ENCODE assay signal across 12 mouse cellular contexts in genomic region chr14:76033221-76033637, GRCm38 (mm10). TPM values are rescaled to one million over a fixed set of nuclear protein-coding genes. Genes with fewer than 3 reads are reported as not detected.
DNase-seq lines count a peak whose midpoint lies in the region; ATAC-seq and TF ChIP-seq lines count a peak whose summit lies in the region.
"Had no signal": no experiment of that assay in that cellular context is flagged by ENCODE, and none has a peak within 500 bp of the region (broad histone marks: within the 10 kb centered on the region; RNA-seq: fewer than 3 reads in every experiment).

No protein-coding gene starts in this region.

- H3K9ac ChIP-seq in forebrain, embryonic 13.5 days = 0 out of 2 replicates have a peak overlapping the region, but pooled peaks have one; percentile 14
- no peak overlapping the region for H3K9ac ChIP-seq in neural tube, embryonic 12.5 days
- H3K9ac ChIP-seq in lung, postnatal 0 days (replicated peaks; ENCODE audit: low read depth) = no peak overlapping the region
- H3K9ac ChIP-seq: heart, embryonic 13.5 days; lung, embryonic 15.5 days had no signal

- no peak overlapping the region for H3K4me3 ChIP-seq in forebrain, embryonic 13.5 days
- H3K4me3 ChIP-seq in limb, embryonic 10.5 days = peak overlapping the region; percentile 27
- H3K4me3 ChIP-seq in neural tube, embryonic 12.5 days = no peak overlapping the region
- H3K4me3 ChIP-seq in lung, postnatal 0 days (ENCODE audit: low read depth, low read length) = no peak overlapping the region
- H3K4me3 ChIP-seq: heart, embryonic 13.5 days; lung, embryonic 15.5 days had no signal

- no peak for TF ChIP-seq EP300 in lung, postnatal 0 days (IDR thresholded peaks at IDR 0.05)

- peaks cover 50% of the 10 kb centered on the region for H3K4me1 ChIP-seq in forebrain, embryonic 13.5 days
- peaks cover 38% of the 10 kb centered on the region for H3K4me1 ChIP-seq in limb, embryonic 10.5 days
- peaks cover 28% of the 10 kb centered on the region for H3K4me1 ChIP-seq in neural tube, embryonic 12.5 days
- no peaks in the 10 kb centered on the region for H3K4me1 ChIP-seq in lung, postnatal 0 days (ENCODE audit: insufficient read depth, low read depth, low read length)
- H3K4me1 ChIP-seq: lung, embryonic 15.5 days had no signal

- DNase-seq in embryo, embryonic 10.5 days (ENCODE audit: low spot score) = peak; percentile 80
- peak; percentile 44 for DNase-seq in limb, embryonic 10.5 days (ENCODE audit: low spot score)
- DNase-seq in thymus, postnatal 0 days (ENCODE audit: low spot score) = no peak
- DNase-seq in kidney, postnatal 4 days = no peak
- no peak for DNase-seq in lung, postnatal 0 days (ENCODE audit: low spot score)
- DNase-seq in left cerebral cortex, adult 8-10 months (ENCODE audit: low spot score in 2 of 2) = no peak
- DNase-seq: kidney, adult 2 months; thymus, postnatal 36 days had no signal

- peak; percentile 84 for ATAC-seq in forebrain, embryonic 13.5 days
- peak; percentile 63; the same call in 1 of the 2 replicates for ATAC-seq in neural tube, embryonic 12.5 days (ENCODE audit: low FRiP score, low read depth)
- no peak for ATAC-seq in lung, postnatal 0 days

- no peaks in the 10 kb centered on the region for H3K27me3 ChIP-seq in forebrain, embryonic 13.5 days
- H3K27me3 ChIP-seq in limb, embryonic 10.5 days (ENCODE audit: low read depth, poor library complexity, severe bottlenecking) = no peaks in the 10 kb centered on the region
- H3K27me3 ChIP-seq in neural tube, embryonic 12.5 days (replicated peaks) = no peaks in the 10 kb centered on the region
- H3K27me3 ChIP-seq in lung, postnatal 0 days (replicated peaks; ENCODE audit: insufficient read depth, low read length) = no peaks in the 10 kb centered on the region
- H3K27me3 ChIP-seq: heart, embryonic 13.5 days; lung, embryonic 15.5 days had no signal

- no peak for TF ChIP-seq CTCF in lung, postnatal 0 days (IDR thresholded peaks at IDR 0.05)

- H3K9me3 ChIP-seq in forebrain, embryonic 13.5 days (replicated peaks) = no peaks in the 10 kb centered on the region
- no peaks in the 10 kb centered on the region for H3K9me3 ChIP-seq in limb, embryonic 10.5 days (replicated peaks)
- no peaks in the 10 kb centered on the region for H3K9me3 ChIP-seq in neural tube, embryonic 12.5 days
- H3K9me3 ChIP-seq in lung, postnatal 0 days (ENCODE audit: low read length) = no peaks in the 10 kb centered on the region
- H3K9me3 ChIP-seq: heart, embryonic 13.5 days; lung, embryonic 15.5 days had no signal

- peak overlapping the region; percentile 91 for H3K27ac ChIP-seq in forebrain, embryonic 13.5 days
- H3K27ac ChIP-seq in limb, embryonic 10.5 days = peak overlapping the region; percentile 75
- 0 out of 2 replicates have a peak overlapping the region, but pooled peaks have one; percentile 48 for H3K27ac ChIP-seq in neural tube, embryonic 12.5 days
- no peak overlapping the region for H3K27ac ChIP-seq in lung, postnatal 0 days (ENCODE audit: low read length)
- H3K27ac ChIP-seq: heart, embryonic 13.5 days; lung, embryonic 15.5 days had no signal

- WGBS in forebrain, embryonic 13.5 days = 1% methylated on average over 7 of the region's 7 CpGs
- whole genome bisulfite sequencing in limb, embryonic 10.5 days = 27% methylated on average over 7 of the region's 7 CpGs
- WGBS in neural tube, embryonic 12.5 days = 12% methylated on average over 7 of the region's 7 CpGs
- WGBS in lung, postnatal 0 days = 23% methylated on average over 7 of the region's 7 CpGs

- no peaks in the 10 kb centered on the region for H3K36me3 ChIP-seq in forebrain, embryonic 13.5 days (ENCODE audit: poor library complexity, severe bottlenecking)
- no peaks in the 10 kb centered on the region for H3K36me3 ChIP-seq in limb, embryonic 10.5 days
- no peaks in the 10 kb centered on the region for H3K36me3 ChIP-seq in neural tube, embryonic 12.5 days
- no peaks in the 10 kb centered on the region for H3K36me3 ChIP-seq in lung, postnatal 0 days (ENCODE audit: insufficient read depth, low read length)
- H3K36me3 ChIP-seq: heart, embryonic 13.5 days; lung, embryonic 15.5 days had no signal

- H3K4me2 ChIP-seq in forebrain, embryonic 13.5 days = peak overlapping the region; percentile 45
- peak overlapping the region; percentile 36 for H3K4me2 ChIP-seq in neural tube, embryonic 12.5 days (replicated peaks)
- H3K4me2 ChIP-seq in lung, postnatal 0 days (replicated peaks; ENCODE audit: low read depth, low read length) = no peak overlapping the region
- H3K4me2 ChIP-seq: heart, embryonic 13.5 days; lung, embryonic 15.5 days had no signal

RNA-seq across cellular contexts. Expression of gene Gtf2f2, which starts 22.6 kb away (rescaled TPM):
- 52.3 and 56.5 TPM in 2 replicates for polyA plus RNA-seq in forebrain, embryonic 13.5 days (2015; fragmentation: Nextera tagmentation; extraction: Ambion mirVana)
- polyA plus RNA-seq in limb, embryonic 10.5 days (2016; fragmentation: Nextera tagmentation; extraction: Ambion mirVana) = 60.1 and 67.9 TPM in 2 replicates
- polyA plus RNA-seq in neural tube, embryonic 12.5 days (2016; fragmentation: Nextera tagmentation; extraction: Ambion mirVana) = 45.9 and 53.2 TPM in 2 replicates
- 62.6 and 63.8 TPM in 2 replicates for polyA plus RNA-seq in thymus, postnatal 0 days (2015; fragmentation: Nextera tagmentation; extraction: Ambion mirVana)
- polyA plus RNA-seq in lung, postnatal 0 days (2015; fragmentation: Nextera tagmentation; extraction: Ambion mirVana) = 21.4 and 21.7 TPM in 2 replicates
- total RNA-seq in left cerebral cortex, adult 8-10 months (2022) = 10 to 100 TPM; 14.3 to 16.8 (median 16.0) TPM

Comparison
In these comparisons a context has a peak if more than half of its experiments do, and no peak if none do; other contexts are left out.
1. DNase-seq: peak in embryo, embryonic 10.5 days (single experiment) and limb, embryonic 10.5 days (single experiment); none in thymus, postnatal 0 days (single experiment), kidney, postnatal 4 days (0 of 2), lung, postnatal 0 days (single experiment) and left cerebral cortex, adult 8-10 months (0 of 2).